Mouse (Mus musculus): ENCODE measurements around the gene Gys2.

GRCm38 (mm10) chr6:142379961-142380360, 92.9 kb downstream of the Gys2 start:
- TF ChIP-seq CTCF (IDR thresholded peaks at IDR 0.05; ENCODE audit: low read depth, low read length) (no peak), POLR2A (IDR thresholded peaks at IDR 0.05; ENCODE audit: borderline replicate concordance, low read depth, low read length) (no peak)

Measured in bone marrow macrophage, adult 2 months (primary cell).